Comparison of ENCODE assay signal across 15 mouse cellular contexts in the genomic region with DNA sequence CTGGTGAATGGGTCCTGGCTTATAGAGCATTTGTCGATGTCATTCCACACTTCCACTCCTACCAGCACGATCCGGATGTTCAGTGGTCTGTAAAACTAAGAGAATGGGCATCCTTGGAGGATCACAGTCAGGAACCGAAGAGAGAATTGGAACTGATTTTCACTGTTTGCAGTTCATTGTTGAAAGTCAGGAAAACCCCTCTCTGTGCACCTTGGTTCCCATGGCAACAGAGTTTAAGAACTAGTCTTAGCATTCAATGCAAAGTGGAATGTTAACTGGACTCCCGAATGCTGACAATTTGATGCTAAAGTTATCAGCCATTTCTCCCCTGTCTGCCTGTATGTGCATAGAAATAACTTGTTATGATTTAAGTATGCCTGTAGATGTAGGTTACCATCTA.
"Had no signal": no experiment of that assay in that cellular context is flagged by ENCODE, and none has a peak within 500 bp of the region (broad histone marks: within the 10 kb centered on the region; RNA-seq: fewer than 3 reads in every experiment).

No protein-coding gene starts in this region.

- H3K36me3 ChIP-seq: limb, embryonic 12.5 days; liver, embryonic 13.5 days; neural tube, embryonic 15.5 days had no signal

- DNase-seq: kidney, adult 8-10 months; kidney, postnatal 25 days; liver; liver, embryonic 13.5 days; liver, postnatal 0 days; lung, postnatal 14 days; right cerebral cortex, adult 18-20 months; right cerebral cortex, postnatal 25 days; thymus, postnatal 36 days had no signal

- H3K9ac ChIP-seq: limb, embryonic 12.5 days; liver, embryonic 13.5 days; liver, postnatal 0 days; lung, embryonic 15.5 days; neural tube, embryonic 15.5 days had no signal

- H3K4me3 ChIP-seq: limb, embryonic 12.5 days; liver, embryonic 13.5 days; lung, embryonic 15.5 days; megakaryocyte, embryonic 14.5 days; myocyte; neural tube, embryonic 15.5 days had no signal

- H3K9me3 ChIP-seq: limb, embryonic 12.5 days; liver, embryonic 13.5 days; lung, embryonic 15.5 days; megakaryocyte, embryonic 14.5 days; neural tube, embryonic 15.5 days had no signal

- H3K27ac ChIP-seq: limb, embryonic 12.5 days; liver, embryonic 13.5 days; lung, embryonic 15.5 days; macrophage; neural tube, embryonic 15.5 days had no signal

- ATAC-seq: liver, postnatal 0 days had no signal

- H3K27me3 ChIP-seq: limb, embryonic 12.5 days; liver, embryonic 13.5 days; lung, embryonic 15.5 days; megakaryocyte, embryonic 14.5 days; neural tube, embryonic 15.5 days had no signal

- H3K4me1 ChIP-seq: liver, embryonic 13.5 days; megakaryocyte, embryonic 14.5 days had no signal

- H3K4me2 ChIP-seq: limb, embryonic 12.5 days; liver, embryonic 13.5 days; lung, embryonic 15.5 days; neural tube, embryonic 15.5 days had no signal
